Mouse (Mus musculus) hindbrain, embryonic 10.5 days (tissue): ENCODE measurements at regions not wholly inside any gene's neighbourhood (a gene's known extent, or its start where the extent isn't known, plus 50 kb on each side); places are given as distances from the start of the nearest gene placed in this dataset.

Source experiments
- DNase-seq: peaks from one replicate; pipeline ENCODE4 v3.0.0-alpha.2; 2017; ENCODE audit warnings: low spot score
- H3K27ac ChIP-seq: fragments of 300-500 bp; sonication (generic); 2 replicates; pipeline ENCODE4 v1.5.1; 2016; ENCODE audit warnings: mild to moderate bottlenecking, moderate library complexity
- H3K27me3 ChIP-seq: fragments of 300-500 bp; sonication (generic); 2 replicates; pipeline ENCODE4 v1.6.1; 2016; ENCODE audit warnings: mild to moderate bottlenecking; ENCODE audit not compliant: poor library complexity, insufficient read depth, severe bottlenecking
- H3K36me3 ChIP-seq: fragments of 300-500 bp; sonication (generic); 2 replicates; pipeline ENCODE4 v1.6.1; 2016; ENCODE audit warnings: mild to moderate bottlenecking, moderate library complexity
- H3K4me1 ChIP-seq: fragments of 300-500 bp; sonication (generic); replicated peaks from 2 replicates; pipeline ENCODE4 v1.6.1; 2016; ENCODE audit warnings: mild to moderate bottlenecking
- H3K4me3 ChIP-seq: fragments of 300-500 bp; sonication (generic); 2 replicates; pipeline ENCODE4 v1.5.1; 2016; ENCODE audit warnings: mild to moderate bottlenecking, moderate library complexity
- H3K9me3 ChIP-seq: fragments of 300-500 bp; sonication (generic); 2 replicates; pipeline ENCODE4 v1.6.1; 2016; ENCODE audit warnings: mild to moderate bottlenecking, moderate library complexity
- WGBS: fragments of 180-500 bp; shearing (Covaris S2); methylation state at CpG from one replicate; pipeline ENCODE4 v1.1.7; 2016; 5-methylcytosine and 5-hydroxymethylcytosine counted together

- 78% methylated on average over 9 of the region's 9 CpGs for WGBS
- Histone ChIP-seq H3K36me3 (no peaks in the 10 kb centered on the region), H3K4me3 (no peak overlapping the region), H3K27me3 (no peaks in the 10 kb centered on the region), H3K4me1 (peaks cover 3% of the 10 kb centered on the region; the same call in 1 of the 2 replicates), H3K9me3 (0 out of 2 replicates have a peak, but pooled peaks cover under 1% of the 10 kb centered on the region), H3K27ac (no peak overlapping the region)
- DNase-seq: no peak
Observed at GRCm38 (mm10) chr7:36420741-36421140, 277.2 kb upstream of the Tshz3 start.

GRCm38 (mm10) chr7:36449181-36449915 is 248.6 kb upstream of the Tshz3 start:
- 87% methylated on average over 6 of the region's 6 CpGs for WGBS

GRCm38 (mm10) chr7:36453816-36454215 is 244.1 kb upstream of the Tshz3 start:
- H3K4me1 ChIP-seq: 0 out of 2 replicates have a peak, but pooled peaks cover 3% of the 10 kb centered on the region
- no peak overlapping the region for H3K4me3 ChIP-seq
- no peaks in the 10 kb centered on the region for H3K27me3 ChIP-seq
- no peaks in the 10 kb centered on the region for H3K9me3 ChIP-seq
- WGBS: 92% methylated on average over 4 of the region's 4 CpGs
- no peak for DNase-seq
- no peak overlapping the region for H3K27ac ChIP-seq
- H3K36me3 ChIP-seq: no peaks in the 10 kb centered on the region

More at GRCm38 (mm10) chr7:36449181-36449915, 248.6 kb upstream of the Tshz3 start:
- Histone ChIP-seq H3K9me3 (no peaks in the 10 kb centered on the region), H3K4me3 (no peak overlapping the region), H3K27ac (no peak overlapping the region), H3K27me3 (no peaks in the 10 kb centered on the region), H3K4me1 (no peaks in the 10 kb centered on the region), H3K36me3 (no peaks in the 10 kb centered on the region)
- no peak for DNase-seq

- WGBS: 85% methylated on average over 6 of the region's 6 CpGs
Observed at GRCm38 (mm10) chr7:36456080-36456479, 241.8 kb upstream of the Tshz3 start.

GRCm38 (mm10) chr7:36462422-36462833 is 235.5 kb upstream of the Tshz3 start:
- Histone ChIP-seq H3K27ac (no peak overlapping the region), H3K4me1 (no peaks in the 10 kb centered on the region), H3K36me3 (no peaks in the 10 kb centered on the region), H3K4me3 (no peak overlapping the region), H3K27me3 (no peaks in the 10 kb centered on the region), H3K9me3 (no peaks in the 10 kb centered on the region)
- 88% methylated on average over 5 of the region's 5 CpGs for WGBS
- no peak for DNase-seq

More at GRCm38 (mm10) chr7:36456080-36456479, 241.8 kb upstream of the Tshz3 start:
- Histone ChIP-seq H3K4me1 (0 out of 2 replicates have a peak, but pooled peaks cover 3% of the 10 kb centered on the region), H3K36me3 (no peaks in the 10 kb centered on the region), H3K4me3 (no peak overlapping the region), H3K27me3 (no peaks in the 10 kb centered on the region), H3K9me3 (no peaks in the 10 kb centered on the region), H3K27ac (no peak overlapping the region)
- no peak for DNase-seq

- Histone ChIP-seq H3K4me1 (no peaks in the 10 kb centered on the region), H3K36me3 (no peaks in the 10 kb centered on the region), H3K27ac (no peak overlapping the region), H3K27me3 (no peaks in the 10 kb centered on the region), H3K4me3 (no peak overlapping the region), H3K9me3 (no peaks in the 10 kb centered on the region)
- no peak for DNase-seq
Observed at GRCm38 (mm10) chr7:36469386-36469785, 228.5 kb upstream of the Tshz3 start.

GRCm38 (mm10) chr7:36473532-36473931 is 224.4 kb upstream of the Tshz3 start:
- Histone ChIP-seq H3K9me3 (no peaks in the 10 kb centered on the region), H3K36me3 (no peaks in the 10 kb centered on the region), H3K4me1 (no peaks in the 10 kb centered on the region), H3K27ac (no peak overlapping the region), H3K27me3 (no peaks in the 10 kb centered on the region), H3K4me3 (no peak overlapping the region)
- WGBS: 75% methylated on average over 2 of the region's 2 CpGs
- no peak for DNase-seq

- no peak overlapping the region for H3K27ac ChIP-seq
- no peak for DNase-seq
- H3K4me1 ChIP-seq: no peaks in the 10 kb centered on the region
- H3K4me3 ChIP-seq: no peak overlapping the region
- no peaks in the 10 kb centered on the region for H3K36me3 ChIP-seq
- H3K27me3 ChIP-seq: no peaks in the 10 kb centered on the region
- no peaks in the 10 kb centered on the region for H3K9me3 ChIP-seq
- whole genome bisulfite sequencing: 93% methylated on average over 4 of the region's 4 CpGs
Observed at GRCm38 (mm10) chr7:36476434-36476833, 221.5 kb upstream of the Tshz3 start.

- 84% methylated on average over 22 of the region's 22 CpGs for WGBS
- H3K36me3 ChIP-seq: no peaks in the 10 kb centered on the region
- no peaks in the 10 kb centered on the region for H3K27me3 ChIP-seq
- no peak overlapping the region for H3K27ac ChIP-seq
- H3K9me3 ChIP-seq: no peaks in the 10 kb centered on the region
- no peak overlapping the region for H3K4me3 ChIP-seq
- no peaks in the 10 kb centered on the region for H3K4me1 ChIP-seq
- no peak for DNase-seq
Observed at GRCm38 (mm10) chr7:36476851-36477644, 220.9 kb upstream of the Tshz3 start.

GRCm38 (mm10) chr7:36488155-36488554 is 209.8 kb upstream of the Tshz3 start:
- Histone ChIP-seq H3K4me1 (no peaks in the 10 kb centered on the region), H3K27ac (no peak overlapping the region)
- WGBS: 91% methylated on average over 9 of the region's 9 CpGs

GRCm38 (mm10) chr7:36491173-36491581 is 206.7 kb upstream of the Tshz3 start:
- Histone ChIP-seq H3K27me3 (no peaks in the 10 kb centered on the region), H3K36me3 (no peaks in the 10 kb centered on the region), H3K4me3 (no peak overlapping the region), H3K27ac (no peak overlapping the region), H3K4me1 (no peaks in the 10 kb centered on the region), H3K9me3 (no peaks in the 10 kb centered on the region)
- DNase-seq: no peak
- WGBS: 77% methylated on average over 10 of the region's 10 CpGs

More at GRCm38 (mm10) chr7:36488155-36488554, 209.8 kb upstream of the Tshz3 start:
- H3K27me3 ChIP-seq: no peaks in the 10 kb centered on the region
- no peak overlapping the region for H3K4me3 ChIP-seq
- H3K36me3 ChIP-seq: no peaks in the 10 kb centered on the region
- no peaks in the 10 kb centered on the region for H3K9me3 ChIP-seq
- no peak for DNase-seq

GRCm38 (mm10) chr7:36504010-36504875 is 193.7 kb upstream of the Tshz3 start:
- Histone ChIP-seq H3K27me3 (no peaks in the 10 kb centered on the region), H3K9me3 (no peaks in the 10 kb centered on the region), H3K27ac (no peak overlapping the region), H3K4me1 (no peaks in the 10 kb centered on the region), H3K4me3 (no peak overlapping the region), H3K36me3 (no peaks in the 10 kb centered on the region)
- whole genome bisulfite sequencing: 76% methylated on average over 15 of the region's 15 CpGs
- no peak for DNase-seq
